Mouse (Mus musculus) thymus, postnatal 4 days (tissue): ENCODE results near the gene Tmem59l.

Experiments used
- DNase-seq: peaks from one replicate; pipeline ENCODE4 v3.0.0; 2021

Tmem59l gene

GRCm38 (mm10) chr8:70487993-70488796, 1.0 kb upstream of the Tmem59l start:
- DNase-seq: peak; percentile 44

DNA sequence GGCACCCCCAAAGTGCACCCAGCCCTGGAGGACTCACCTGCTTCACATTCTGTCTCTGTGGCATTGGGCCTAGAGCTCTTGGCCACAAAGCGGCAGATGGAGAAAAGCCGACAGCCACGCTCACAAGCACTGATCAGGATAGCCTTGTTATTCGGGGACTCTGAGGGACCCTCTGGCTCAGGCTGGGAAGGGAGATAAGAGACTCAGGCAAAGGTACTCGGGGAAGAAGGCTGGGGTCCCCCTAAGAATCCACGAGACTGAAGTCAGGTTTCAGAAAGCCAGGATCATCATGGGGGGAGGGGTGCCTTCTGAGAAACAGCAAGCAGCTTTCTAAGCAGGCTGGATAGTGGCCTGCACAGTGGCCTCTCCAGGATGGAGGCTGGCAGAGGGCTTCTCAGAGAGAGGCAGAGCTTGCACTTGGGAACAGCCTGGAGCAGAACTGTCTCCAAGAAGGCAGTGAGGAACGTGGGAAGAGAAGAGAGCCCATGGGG, 922 bp downstream of the Tmem59l start:
- DNase-seq: no peak

DNA sequence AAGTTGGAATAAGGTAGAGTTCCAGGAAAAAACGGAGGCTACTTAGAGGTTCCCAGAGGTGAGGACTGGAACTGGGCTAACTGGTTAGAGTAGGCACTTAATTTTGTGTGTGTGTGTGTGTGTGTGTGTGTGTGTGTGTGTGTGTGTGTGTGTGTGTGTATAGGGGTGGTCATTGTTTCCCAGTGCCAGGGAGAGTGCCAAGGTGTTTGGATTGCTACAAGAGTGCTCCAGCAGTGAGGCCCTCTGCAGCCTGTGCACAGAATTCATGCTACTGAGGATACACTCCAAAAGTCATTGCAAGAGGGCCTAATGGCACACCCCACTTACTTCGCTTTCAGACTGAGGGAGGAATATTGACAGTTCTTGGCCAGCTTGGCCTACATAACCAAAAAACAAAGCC, 4.2 kb downstream of the Tmem59l start:
- no peak for DNase-seq

DNA sequence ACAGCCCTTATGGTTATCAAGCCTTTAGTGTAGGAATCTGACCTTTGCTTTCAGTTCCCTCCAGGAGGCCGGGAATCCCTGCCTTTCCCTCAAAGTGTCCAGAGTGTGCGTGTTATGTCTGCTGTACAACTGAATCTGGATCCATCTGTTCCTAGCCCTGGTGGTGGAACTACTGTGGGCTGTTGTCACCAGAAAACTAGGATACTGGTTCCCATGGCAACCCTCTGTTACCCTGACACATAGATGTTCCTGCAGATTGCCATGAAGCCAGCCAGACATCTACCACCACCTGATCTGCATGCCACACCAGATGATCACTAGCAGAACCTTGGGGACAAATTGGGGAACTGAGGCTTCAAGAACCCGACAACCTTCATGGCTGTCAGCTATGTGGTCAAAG, 5.2 kb downstream of the Tmem59l start:
- no peak for DNase-seq

DNA sequence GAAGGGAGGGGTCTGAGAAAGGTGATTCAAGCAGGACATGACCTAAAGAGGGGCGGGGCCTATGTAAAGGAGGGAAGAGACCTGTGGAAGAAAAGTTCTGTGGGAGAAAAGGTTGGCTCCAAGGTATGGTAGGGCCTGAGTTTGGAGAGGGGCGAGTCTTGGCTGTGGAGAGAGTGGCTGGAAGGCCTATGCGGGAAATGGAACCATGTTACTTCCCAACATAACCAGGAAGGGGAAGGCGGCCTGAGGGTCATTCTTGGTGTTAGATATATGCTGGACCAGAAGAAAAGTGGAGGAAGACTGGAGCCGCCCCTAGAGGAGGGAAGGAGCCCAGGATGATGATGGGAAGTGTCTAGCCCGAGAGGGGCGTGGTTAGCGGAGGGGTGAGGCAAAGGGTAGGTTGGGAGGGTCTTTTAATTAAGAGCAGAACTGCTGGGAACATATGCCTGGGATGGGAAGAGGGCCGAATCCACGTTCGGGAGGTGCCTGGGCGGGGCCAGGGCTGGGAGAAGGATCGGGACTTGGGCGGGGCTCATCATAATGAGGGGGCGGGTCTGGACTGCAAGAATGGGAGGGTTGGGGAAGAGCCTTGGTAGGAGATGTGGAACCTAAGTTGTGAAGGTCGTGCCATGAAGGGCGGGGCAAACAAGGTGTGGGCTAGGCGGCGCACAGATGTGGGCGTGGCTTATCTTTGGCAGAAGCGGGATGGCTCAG, 9.7 kb downstream of the Tmem59l start:
- DNase-seq: peak; percentile 47

GRCm38 (mm10) chr8:70476333-70477268, 10.6 kb downstream of the Tmem59l start, which contains the start of gene Klhl26:
Gene Klhl26, minus strand, starts transcription at chr8:70476968.
- peak; percentile 97 for DNase-seq

DNA sequence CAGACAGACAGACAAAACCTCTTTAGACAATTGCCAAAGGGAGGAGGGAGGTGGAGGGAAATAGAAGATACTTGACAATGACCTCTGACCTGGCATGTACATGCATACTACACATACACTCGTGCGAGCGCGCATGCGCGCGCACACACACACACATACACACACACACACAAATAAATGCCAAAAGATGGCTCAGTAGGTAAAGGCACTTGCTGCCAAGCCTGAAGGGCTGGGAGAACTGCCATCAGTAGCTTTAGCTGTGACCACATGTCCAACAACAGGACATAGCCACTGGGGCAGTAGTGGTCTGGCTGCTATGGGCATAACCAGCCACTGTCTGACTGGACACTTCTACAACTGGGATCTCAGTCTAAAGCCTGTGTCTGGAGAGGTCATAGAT, 15.3 kb downstream of the Tmem59l start:
- no peak for DNase-seq

DNA sequence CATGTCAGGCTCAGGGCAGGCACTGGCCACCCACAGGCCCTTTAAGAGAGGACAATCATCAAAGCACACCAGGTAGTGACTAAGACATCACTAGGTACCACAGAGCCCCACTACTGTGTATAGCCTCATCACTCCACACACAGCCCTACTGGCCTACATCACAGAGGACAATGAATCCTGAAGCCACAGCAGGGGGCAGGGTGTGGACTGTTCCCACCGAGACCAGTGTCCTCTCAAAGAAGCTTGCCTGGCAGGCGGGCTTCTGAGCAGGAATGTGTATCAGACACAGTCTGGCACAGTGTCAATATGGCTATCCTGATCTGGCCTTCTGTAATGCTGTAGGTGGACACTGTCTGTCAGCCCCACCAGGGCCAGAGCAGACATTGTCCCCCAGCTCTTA, 17.2 kb downstream of the Tmem59l start:
- no peak for DNase-seq

DNA sequence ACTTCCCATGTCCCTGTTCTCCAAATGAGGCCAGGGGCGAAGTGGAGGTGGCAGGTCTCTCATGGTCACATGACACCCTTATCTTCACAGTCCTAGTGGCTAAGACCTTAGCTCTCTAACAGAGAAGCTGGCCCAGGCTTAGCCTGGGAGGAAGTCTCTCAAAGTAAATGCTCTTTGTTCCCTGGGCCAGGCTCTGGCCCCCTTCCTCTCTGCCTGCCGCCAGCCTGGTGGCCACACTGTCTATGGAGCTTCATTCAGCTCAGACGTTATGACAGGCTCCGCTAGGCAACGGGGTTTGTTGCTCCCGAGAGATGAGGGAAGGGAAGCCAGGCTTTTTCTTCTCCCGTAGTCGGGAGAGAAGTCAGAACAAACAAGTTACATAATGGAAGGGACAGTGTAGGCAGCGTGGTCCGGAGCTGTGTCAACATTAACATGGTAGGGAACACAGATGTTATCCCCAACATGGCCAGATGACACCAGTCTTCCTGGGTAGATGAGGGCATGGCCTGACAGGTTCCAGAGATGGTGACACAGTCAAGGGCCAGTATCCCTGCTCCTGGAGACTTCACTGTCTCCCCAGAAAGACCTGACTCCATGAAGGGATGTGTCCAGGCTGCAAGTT, 17.8 kb downstream of the Tmem59l start:
- no peak for DNase-seq

DNA sequence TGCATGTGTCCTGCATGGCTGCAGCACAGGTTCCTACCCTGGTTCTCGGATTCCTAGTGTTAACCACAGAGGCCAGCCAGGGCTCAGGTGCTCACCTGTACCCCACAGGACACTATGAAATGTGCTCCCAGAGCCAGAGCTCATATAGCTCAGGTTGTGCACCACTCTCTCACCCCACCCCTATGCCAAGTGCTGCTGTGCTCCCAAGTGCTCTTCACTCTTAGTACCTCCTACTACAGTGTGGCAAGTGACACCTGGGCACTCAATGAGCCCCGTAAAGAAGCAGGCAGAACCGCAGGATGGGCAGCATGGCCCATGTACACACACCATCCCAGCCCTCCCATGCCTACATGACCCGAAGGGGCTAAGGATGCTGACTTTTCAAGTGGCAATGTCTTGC, 18.4 kb downstream of the Tmem59l start:
- no peak for DNase-seq

GRCm38 (mm10) chr8:70467907-70468306, 19.3 kb downstream of the Tmem59l start:
- DNase-seq: no peak

- no peak for DNase-seq
Measured at GRCm38 (mm10) chr8:70467229-70467725, 19.9 kb downstream of the Tmem59l start.

DNA sequence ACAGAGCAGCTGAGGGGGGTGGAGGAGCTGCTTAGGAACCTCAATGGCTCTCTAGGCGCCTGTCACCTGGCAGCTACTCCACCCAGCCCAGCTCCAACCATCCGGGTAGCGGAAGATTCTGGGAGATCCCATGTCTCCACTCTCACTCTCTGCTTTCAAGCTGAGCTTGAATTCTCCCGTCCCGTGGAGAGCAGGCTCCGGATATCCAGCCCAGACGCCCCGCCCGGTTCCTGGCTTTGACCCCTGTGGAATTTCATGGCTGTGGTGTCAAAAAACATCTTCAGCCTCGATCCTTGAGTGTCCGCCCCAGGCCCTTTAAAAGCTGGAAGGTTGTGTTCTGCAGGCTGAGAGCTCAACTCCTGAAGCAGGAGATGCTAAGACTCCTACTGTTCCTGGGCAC, 20.4 kb downstream of the Tmem59l start:
- no peak for DNase-seq

GRCm38 (mm10) chr8:70466305-70466704, 20.9 kb downstream of the Tmem59l start:
- no peak for DNase-seq

GRCm38 (mm10) chr8:70465701-70466100, 21.5 kb downstream of the Tmem59l start:
- no peak for DNase-seq

- no peak for DNase-seq
Measured at GRCm38 (mm10) chr8:70464162-70464561, 23.0 kb downstream of the Tmem59l start.

DNA sequence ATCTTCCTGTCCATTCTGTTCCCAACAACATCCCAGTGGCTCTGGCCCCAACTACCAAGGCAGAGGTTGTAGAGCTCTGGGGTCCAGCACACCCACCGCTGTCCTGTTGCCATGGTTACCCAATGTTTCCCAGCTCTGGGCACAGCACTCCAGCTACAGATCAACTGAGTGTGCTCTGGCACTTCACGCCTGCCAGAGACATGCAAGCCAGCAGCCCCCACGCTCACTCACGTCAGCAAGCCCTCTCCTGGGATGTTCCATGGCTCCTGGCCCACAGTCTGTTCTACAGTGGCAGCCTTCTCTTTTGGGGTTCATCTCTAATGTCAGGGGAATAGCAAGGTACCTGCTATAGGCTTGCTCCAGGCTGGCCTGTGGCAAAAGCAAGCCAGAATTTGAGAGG, 23.9 kb downstream of the Tmem59l start:
- no peak for DNase-seq

DNA sequence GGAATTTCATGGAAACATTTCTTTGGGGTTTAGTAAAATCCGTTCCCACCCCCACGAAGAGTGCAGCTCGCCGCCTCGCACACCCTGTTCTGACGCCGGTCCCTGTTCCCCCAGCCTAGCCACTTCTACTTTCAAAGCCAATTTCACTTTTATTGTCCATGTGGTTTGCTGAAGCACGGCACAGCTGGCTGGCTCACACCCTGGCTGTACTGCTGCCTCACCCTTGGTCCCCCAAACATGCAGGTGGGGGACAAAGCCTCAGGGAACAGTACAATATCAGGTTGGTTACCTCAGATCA, 24.7 kb downstream of the Tmem59l start:
- DNase-seq: no peak

DNA sequence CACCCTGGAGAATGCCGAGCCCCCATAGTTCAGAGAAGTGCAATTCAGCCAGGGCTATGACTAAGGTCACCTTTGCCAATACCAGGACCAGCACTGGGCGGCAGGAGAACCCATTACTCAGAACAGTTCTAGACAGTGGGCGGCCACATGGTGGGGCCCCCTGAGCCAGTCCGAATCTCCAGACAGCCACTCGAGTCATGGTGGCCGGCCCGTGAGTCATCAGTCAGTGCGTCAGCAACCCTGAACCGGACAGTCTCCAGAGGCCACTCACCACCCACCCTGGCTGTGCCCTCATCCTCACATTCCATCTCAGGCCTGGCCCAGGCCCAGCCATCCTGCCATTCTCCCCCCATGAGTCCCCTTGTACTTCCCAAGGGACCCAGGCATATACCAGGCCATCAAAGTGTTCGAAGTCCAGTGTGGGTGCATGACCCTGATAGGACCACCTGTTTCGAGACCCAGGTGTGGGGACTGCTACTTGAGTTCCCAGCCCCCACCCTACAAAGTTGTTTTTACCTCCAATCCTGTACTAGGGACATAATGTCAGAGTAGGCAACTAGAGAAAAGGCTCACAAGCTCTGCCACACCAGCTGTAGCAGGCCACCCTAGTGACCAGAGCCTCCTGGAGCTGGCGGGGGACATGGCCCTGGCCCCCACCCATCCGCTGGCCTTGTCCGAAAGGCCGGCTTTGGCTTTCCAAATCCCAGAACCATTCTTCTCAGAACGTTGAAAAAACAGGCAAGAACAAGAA, 25.2 kb downstream of the Tmem59l start:
- DNase-seq: no peak

DNA sequence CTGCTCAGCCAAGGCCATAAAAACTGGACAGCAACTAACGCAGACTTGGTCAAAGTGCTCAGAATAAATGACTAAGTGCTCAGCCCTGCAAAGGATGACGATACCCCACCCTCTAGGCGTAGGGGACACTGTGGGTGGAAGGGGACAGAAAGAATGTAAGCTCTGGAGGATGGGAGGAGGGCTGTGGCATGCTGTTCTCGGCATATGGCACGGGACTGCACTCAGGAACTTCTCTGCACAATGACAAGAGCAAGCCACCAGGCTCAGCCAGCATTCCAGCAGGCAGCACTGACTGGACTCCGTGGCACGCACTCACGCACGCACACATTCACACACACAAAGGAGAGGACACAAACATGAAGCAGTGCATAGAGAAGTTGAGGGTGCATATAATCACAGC, 26.6 kb downstream of the Tmem59l start:
- DNase-seq: no peak

GRCm38 (mm10) chr8:70460199-70460598, 27.0 kb downstream of the Tmem59l start:
- no peak for DNase-seq

DNA sequence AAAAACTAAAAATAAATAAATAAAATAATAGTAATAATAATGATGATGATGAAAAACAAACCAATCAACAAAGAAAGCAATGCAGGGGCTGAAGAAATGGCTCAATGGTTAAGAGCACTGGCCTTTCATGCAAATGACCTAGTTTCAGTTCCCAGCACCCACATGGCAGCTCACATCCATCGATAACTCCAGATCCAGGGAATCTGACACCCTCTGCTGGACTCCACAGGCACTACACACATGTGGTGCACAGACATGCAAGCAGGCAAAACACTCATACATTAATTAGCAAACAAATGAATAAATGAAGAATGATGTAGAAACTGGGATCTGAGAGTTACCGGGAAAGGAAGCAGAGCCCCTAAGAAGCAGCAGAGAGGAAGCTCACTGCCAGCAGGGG, 27.5 kb downstream of the Tmem59l start:
- DNase-seq: no peak
